Mouse (Mus musculus) liver, embryonic 14.5 days (tissue): ENCODE data around the gene Cpn1. TPM values are rescaled to one million over a fixed set of nuclear protein-coding genes. Genes with fewer than 3 reads are reported as not detected.

Source experiments
- ATAC-seq: fragments of 200-750 bp; cut with Nextera tagmentation; 2 replicates; pipeline ENCODE4 v1.8.0; 2017; ENCODE audit warnings: moderate number of reproducible peaks, mild to moderate bottlenecking, moderate library complexity; ENCODE audit not compliant: insufficient read depth
- DNase-seq, 3 experiments: peaks; one replicate each; pipeline ENCODE4 v3.0.0-alpha.2; 2012 to 2013; ENCODE audit warnings: low read depth in 3 of 3, low spot score in 3 of 3
- H3K27ac ChIP-seq: fragments of 300-500 bp; sonication (generic); 2 replicates; pipeline ENCODE4 v1.5.1; 2014; ENCODE audit warnings: moderate library complexity, mild to moderate bottlenecking, control low read depth, inconsistent platforms
- H3K27me3 ChIP-seq: fragments of 300-500 bp; sonication (generic); 2 replicates; pipeline ENCODE4 v1.6.1; 2014; ENCODE audit warnings: mild to moderate bottlenecking, low read length, moderate library complexity; ENCODE audit not compliant: control insufficient read depth, insufficient read depth
- H3K36me3 ChIP-seq: fragments of 300-500 bp; sonication (generic); replicated peaks from 2 replicates; pipeline ENCODE4 v1.6.1; 2014; ENCODE audit warnings: low read depth; ENCODE audit not compliant: control insufficient read depth, insufficient read depth
- H3K4me1 ChIP-seq, 2 experiments: fragments of 200-500 bp in 1 of 2; fragments of 300-500 bp in 1 of 2; sonication (generic) in 1 of 2; replicated peaks; 2 replicates each; pipeline ENCODE4 v1.6.1; 2012 to 2014; ENCODE audit warnings: antibody characterized with exemption in 1 of 2, inconsistent platforms in 1 of 2, low read length in 1 of 2; ENCODE audit not compliant: control insufficient read depth in 2 of 2, insufficient read depth in 2 of 2
- H3K4me2 ChIP-seq: fragments of 300-500 bp; sonication (generic); 2 replicates; pipeline ENCODE4 v1.6.1; 2014; ENCODE audit warnings: low read depth, mild to moderate bottlenecking, control low read depth, moderate library complexity
- H3K4me3 ChIP-seq, 2 experiments: fragments of 200-500 bp in 1 of 2; fragments of 300-500 bp in 1 of 2; sonication (generic) in 1 of 2; 2 replicates each; pipeline ENCODE4 v1.5.1; 2012 to 2014; ENCODE audit warnings: low read depth in 2 of 2, low read length in 2 of 2, mild to moderate bottlenecking in 2 of 2, control low read depth in 1 of 2, inconsistent platforms in 1 of 2, moderate library complexity in 1 of 2; ENCODE audit not compliant: insufficient read depth in 1 of 2
- H3K9ac ChIP-seq: fragments of 300-500 bp; sonication (generic); replicated peaks from 2 replicates; pipeline ENCODE4 v1.6.1; 2014; ENCODE audit warnings: mild to moderate bottlenecking, control low read depth, moderate library complexity
- H3K9me3 ChIP-seq: fragments of 300-500 bp; sonication (generic); 2 replicates; pipeline ENCODE4 v1.6.1; 2016; ENCODE audit warnings: low read length, mixed read lengths; ENCODE audit not compliant: control insufficient read depth
- CTCF ChIP-seq: IDR thresholded peaks from 2 replicates; pipeline ENCODE4 v1.5.1; 2016; ENCODE audit warnings: antibody characterized with exemption, low read depth, control low read depth
- EP300 ChIP-seq: IDR thresholded peaks from 2 replicates; pipeline ENCODE4 v1.6.1; 2016; ENCODE audit warnings: antibody characterized with exemption, low read depth
- WGBS: fragments of 180-500 bp; shearing (Covaris S2); extraction: QIAGEN DNeasy Blood & Tissue Kit; methylation state at CpG from one replicate; pipeline ENCODE4 v1.1.7; 2014; ENCODE audit not compliant: insufficient replicate concordance; 5-methylcytosine and 5-hydroxymethylcytosine counted together
- polyA plus RNA-seq, 2 experiments: library from polyadenylated mRNA; depleted of rRNA in 1 of 2; stranded (reverse) in 1 of 2; unstranded in 1 of 2; fragments of >200 nt; fragmentation: Nextera tagmentation in 1 of 2; extraction: Ambion mirVana in 1 of 2; gene quantifications; 2 replicates each; pipeline versions ENCODE4 v1.2.1 to v1.2.3; 2012 to 2014

Cpn1 gene
- polyA plus RNA-seq, 2 experiments = 43.9 to 49.5 TPM

- no peak for TF ChIP-seq CTCF
- no peak for TF ChIP-seq EP300
- Histone ChIP-seq H3K9me3 (no peaks in the 10 kb centered on the region), H3K27ac (no peak overlapping the region), H3K9ac (no peak overlapping the region), H3K27me3 (no peaks in the 10 kb centered on the region; the same call in 1 of the 2 replicates), H3K4me2 (no peak overlapping the region), H3K36me3 (no peaks in the 10 kb centered on the region), H3K4me1 (peaks cover 0 to 4% of the 10 kb centered on the region in 2 experiments; a peak in 2 of 4 replicates), H3K4me3 (no peak overlapping the region)
- 60% methylated on average over 8 of the region's 8 CpGs for WGBS
- DNase-seq (no peak), ATAC-seq (no peak)
Measured at GRCm38 (mm10) chr19:43990362-43990761, 4.0 kb upstream of the Cpn1 start.

DNA sequence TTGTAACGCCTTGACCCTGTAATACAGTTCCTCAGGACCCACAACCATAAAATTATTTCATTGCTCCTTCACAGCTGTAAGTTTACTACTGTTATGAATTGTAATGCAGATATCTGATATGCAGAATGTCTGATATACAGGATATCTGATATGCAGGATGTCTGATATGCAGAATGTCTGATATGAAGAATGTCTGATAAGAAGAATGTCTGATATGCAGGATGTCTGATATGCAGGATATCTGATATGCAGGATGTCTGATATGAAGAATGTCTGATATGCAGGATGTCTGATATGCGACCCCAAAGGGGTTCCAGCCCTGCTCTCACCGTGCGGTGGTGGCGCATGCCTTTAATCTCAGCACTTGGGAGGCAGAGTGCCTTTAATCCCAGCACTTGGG is 4.4 kb downstream of the Cpn1 start:
- Histone ChIP-seq H3K27ac (no peak overlapping the region), H3K27me3 (no peaks in the 10 kb centered on the region; the same call in 1 of the 2 replicates), H3K9ac (no peak overlapping the region), H3K4me1 (no peaks in the 10 kb centered on the region), H3K4me3 (no peak overlapping the region), H3K36me3 (no peaks in the 10 kb centered on the region), H3K4me2 (no peak overlapping the region), H3K9me3 (no peaks in the 10 kb centered on the region)
- TF ChIP-seq CTCF (no peak), EP300 (no peak)
- no peak for DNase-seq
- no peak for ATAC-seq
- 61% methylated on average over 5 of the region's 5 CpGs for WGBS

- H3K27ac ChIP-seq = no peak overlapping the region
- TF ChIP-seq CTCF (no peak), EP300 (no peak)
- ATAC-seq (no peak), DNase-seq (no peak)
- H3K9ac ChIP-seq = no peak overlapping the region
- no peaks in the 10 kb centered on the region for H3K9me3 ChIP-seq
- WGBS = 83% methylated on average over 17 of the region's 17 CpGs
- no peaks in the 10 kb centered on the region; the same call in 1 of the 2 replicates for H3K27me3 ChIP-seq
- no peaks in the 10 kb centered on the region for H3K36me3 ChIP-seq
- no peaks in the 10 kb centered on the region for H3K4me1 ChIP-seq
- H3K4me3 ChIP-seq = no peak overlapping the region
- no peak overlapping the region for H3K4me2 ChIP-seq
Measured at GRCm38 (mm10) chr19:43980711-43981110, 5.6 kb downstream of the Cpn1 start.

DNA sequence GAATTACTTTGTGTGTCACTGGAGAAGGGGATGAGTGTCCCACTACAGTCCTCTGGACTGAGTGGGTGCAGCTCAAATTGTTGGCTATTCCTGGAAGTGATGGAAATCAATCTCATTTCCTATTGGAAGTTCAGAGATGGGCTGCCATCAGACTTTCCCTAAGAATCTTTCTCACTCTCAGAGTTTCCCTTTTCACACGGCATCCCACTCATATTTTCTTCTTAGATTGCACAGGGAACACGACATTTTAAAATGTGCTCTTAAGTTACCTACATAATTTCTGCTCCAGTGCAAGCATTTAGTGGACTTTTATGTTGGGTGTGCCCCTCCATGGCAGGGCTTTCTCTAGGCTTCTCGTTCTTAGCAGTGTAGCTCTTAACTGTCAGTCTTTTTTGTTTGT is 8.6 kb downstream of the Cpn1 start:
- Histone ChIP-seq H3K4me1 (no peaks in the 10 kb centered on the region), H3K9me3 (no peaks in the 10 kb centered on the region), H3K4me3 (no peak overlapping the region), H3K4me2 (no peak overlapping the region), H3K27me3 (no peaks in the 10 kb centered on the region), H3K9ac (no peak overlapping the region), H3K27ac (no peak overlapping the region), H3K36me3 (no peaks in the 10 kb centered on the region)
- TF ChIP-seq CTCF = no peak
- no peak for TF ChIP-seq EP300
- 70% methylated on average over 3 of the region's 3 CpGs for WGBS
- no peak for DNase-seq
- no peak for ATAC-seq

DNA sequence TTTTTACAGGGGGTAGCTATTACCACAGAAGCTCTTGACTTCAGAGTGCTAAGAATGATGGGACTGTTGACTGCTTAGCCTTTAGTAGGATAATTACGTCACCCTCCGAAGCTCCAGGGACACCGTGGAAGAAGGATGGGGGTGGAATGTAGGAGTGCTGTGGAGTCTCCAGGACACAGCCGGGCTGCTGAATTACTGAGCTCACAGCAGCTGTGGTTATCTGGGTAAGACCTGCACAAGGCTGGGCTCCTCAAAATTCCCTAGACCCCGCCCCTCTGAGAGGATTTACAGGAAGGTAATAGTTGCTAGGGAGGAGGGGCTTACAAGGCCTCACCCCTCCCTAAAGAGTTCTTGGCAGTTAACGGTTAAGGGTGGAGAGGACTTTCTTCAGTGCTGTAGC is 9.7 kb downstream of the Cpn1 start:
- H3K4me3 ChIP-seq = no peak overlapping the region
- no peak for ATAC-seq
- no peaks in the 10 kb centered on the region for H3K4me1 ChIP-seq
- no peaks in the 10 kb centered on the region for H3K27me3 ChIP-seq
- H3K9me3 ChIP-seq = no peaks in the 10 kb centered on the region
- H3K9ac ChIP-seq = no peak overlapping the region
- no peak overlapping the region for H3K27ac ChIP-seq
- no peaks in the 10 kb centered on the region for H3K36me3 ChIP-seq
- WGBS = 45% methylated on average over 6 of the region's 6 CpGs
- no peak overlapping the region for H3K4me2 ChIP-seq
- DNase-seq = peak in 2 of 3 experiments; percentile 4 to 9
- no peak for TF ChIP-seq CTCF
- no peak for TF ChIP-seq EP300

- H3K4me3 ChIP-seq = no peak overlapping the region
- H3K9ac ChIP-seq = no peak overlapping the region
- H3K9me3 ChIP-seq = no peaks in the 10 kb centered on the region
- H3K27me3 ChIP-seq = no peaks in the 10 kb centered on the region
- H3K4me1 ChIP-seq = no peaks in the 10 kb centered on the region
- no peaks in the 10 kb centered on the region for H3K36me3 ChIP-seq
- H3K4me2 ChIP-seq = no peak overlapping the region
- no peak for DNase-seq
- TF ChIP-seq CTCF (no peak), EP300 (no peak)
- 65% methylated on average over 6 of the region's 6 CpGs for WGBS
- no peak for ATAC-seq
- no peak overlapping the region for H3K27ac ChIP-seq
Measured at GRCm38 (mm10) chr19:43974221-43974620, 12.1 kb downstream of the Cpn1 start.
